Mouse (Mus musculus) liver, postnatal 0 days (tissue): ENCODE results near the gene Peli2. TPM values are rescaled to one million over a fixed set of nuclear protein-coding genes. Genes with fewer than 3 reads are reported as not detected.

Experiments
- ATAC-seq: fragments of 200-750 bp; cut with Nextera tagmentation; 2 replicates; pipeline ENCODE4 v1.8.0; 2017; ENCODE audit warnings: mild to moderate bottlenecking, moderate library complexity
- DNase-seq: peaks from one replicate; pipeline ENCODE4 v3.0.0-alpha.2; 2016
- H3K27ac ChIP-seq: fragments of 300-500 bp; sonication (generic); 2 replicates; pipeline ENCODE4 v1.5.1; 2014; ENCODE audit warnings: antibody characterized with exemption, moderate library complexity, mild to moderate bottlenecking, low read depth
- H3K27me3 ChIP-seq: fragments of 300-500 bp; sonication (generic); 2 replicates; pipeline ENCODE4 v1.6.1; 2014; ENCODE audit warnings: low read length, control low read depth, mixed read lengths; ENCODE audit not compliant: insufficient read depth
- H3K36me3 ChIP-seq: fragments of 300-500 bp; sonication (generic); replicated peaks from 2 replicates; pipeline ENCODE4 v1.6.1; 2014; ENCODE audit warnings: mild to moderate bottlenecking, control low read depth, low read length, moderate library complexity, mixed read lengths; ENCODE audit not compliant: insufficient read depth
- H3K4me1 ChIP-seq: fragments of 300-500 bp; sonication (generic); 2 replicates; pipeline ENCODE4 v1.6.1; 2014; ENCODE audit warnings: antibody characterized with exemption, mild to moderate bottlenecking, control low read depth; ENCODE audit not compliant: insufficient read depth
- H3K4me2 ChIP-seq: fragments of 300-500 bp; sonication (generic); 2 replicates; pipeline ENCODE4 v1.6.1; 2014; ENCODE audit warnings: low read depth, mild to moderate bottlenecking, low read length, moderate library complexity, mixed read lengths
- H3K4me3 ChIP-seq: fragments of 300-500 bp; sonication (generic); 2 replicates; pipeline ENCODE4 v1.5.1; 2014; ENCODE audit warnings: low read depth, low read length
- H3K9ac ChIP-seq: fragments of 300-500 bp; sonication (generic); replicated peaks from 2 replicates; pipeline ENCODE4 v1.6.1; 2014; ENCODE audit warnings: mild to moderate bottlenecking, moderate library complexity
- H3K9me3 ChIP-seq: fragments of 300-500 bp; sonication (generic); 2 replicates; pipeline ENCODE4 v1.6.1; 2016; ENCODE audit warnings: mild to moderate bottlenecking, control low read depth, low read length, mixed read lengths
- CTCF ChIP-seq: sonication (generic); IDR thresholded peaks from 2 replicates; pipeline ENCODE4 v1.5.1; 2016; ENCODE audit warnings: antibody characterized with exemption, low read depth
- EP300 ChIP-seq: IDR thresholded peaks from 2 replicates; pipeline ENCODE4 v1.6.1; 2016; ENCODE audit warnings: antibody characterized with exemption, low read depth, mild to moderate bottlenecking
- WGBS: fragments of 180-500 bp; shearing (Covaris S2); extraction: QIAGEN DNeasy Blood & Tissue Kit; methylation state at CpG from one replicate; pipeline ENCODE4 v1.1.7; 2014; ENCODE audit not compliant: insufficient replicate concordance; 5-methylcytosine and 5-hydroxymethylcytosine counted together
- polyA plus RNA-seq: library from polyadenylated mRNA; unstranded; fragments of >200 nt; fragmentation: Nextera tagmentation; extraction: Ambion mirVana; gene quantifications from 2 replicates; pipeline ENCODE4 v1.2.1, GENCODE M21; 2015

Peli2 gene
- polyA plus RNA-seq, 1 experiment from 2014 or later = 1.5 TPM

- WGBS = 50% methylated on average over 2 of the region's 2 CpGs
Observed at GRCm38 (mm10) chr14:48153064-48153463, 32.4 kb downstream of the Peli2 start.

GRCm38 (mm10) chr14:48153865-48154511, 33.4 kb downstream of the Peli2 start:
- TF ChIP-seq EP300 (no peak), CTCF (no peak)
- Histone ChIP-seq H3K27ac (no peak overlapping the region), H3K9ac (no peak overlapping the region), H3K27me3 (no peaks in the 10 kb centered on the region), H3K4me2 (no peak overlapping the region), H3K4me1 (no peaks in the 10 kb centered on the region), H3K4me3 (no peak overlapping the region), H3K36me3 (no peaks in the 10 kb centered on the region), H3K9me3 (no peaks in the 10 kb centered on the region)
- DNase-seq (no peak), ATAC-seq (no peak)
- WGBS = 68% methylated on average over 5 of the region's 5 CpGs

More at GRCm38 (mm10) chr14:48153064-48153463, 32.4 kb downstream of the Peli2 start:
- Histone ChIP-seq H3K4me2 (no peak overlapping the region), H3K9me3 (no peaks in the 10 kb centered on the region), H3K27me3 (no peaks in the 10 kb centered on the region), H3K9ac (no peak overlapping the region), H3K27ac (no peak overlapping the region), H3K4me3 (no peak overlapping the region), H3K4me1 (no peaks in the 10 kb centered on the region), H3K36me3 (no peaks in the 10 kb centered on the region)
- DNase-seq = no peak
- ATAC-seq = no peak
- TF ChIP-seq EP300 = no peak
- TF ChIP-seq CTCF = no peak

GRCm38 (mm10) chr14:48154641-48155040, 34.0 kb downstream of the Peli2 start:
- Histone ChIP-seq H3K9me3 (no peaks in the 10 kb centered on the region), H3K4me1 (no peaks in the 10 kb centered on the region), H3K9ac (no peak overlapping the region), H3K27me3 (no peaks in the 10 kb centered on the region), H3K4me3 (no peak overlapping the region), H3K36me3 (no peaks in the 10 kb centered on the region), H3K4me2 (no peak overlapping the region), H3K27ac (no peak overlapping the region)
- no peak for ATAC-seq
- WGBS = 80% methylated on average over 8 of the region's 8 CpGs
- no peak for TF ChIP-seq EP300
- no peak for TF ChIP-seq CTCF
- no peak for DNase-seq

GRCm38 (mm10) chr14:48155153-48155552, 34.5 kb downstream of the Peli2 start:
- H3K4me3 ChIP-seq = no peak overlapping the region
- ATAC-seq = no peak
- no peaks in the 10 kb centered on the region for H3K27me3 ChIP-seq
- no peak overlapping the region for H3K9ac ChIP-seq
- H3K9me3 ChIP-seq = 0 out of 2 replicates have a peak, but pooled peaks cover under 1% of the 10 kb centered on the region
- DNase-seq = no peak
- H3K4me2 ChIP-seq = no peak overlapping the region
- H3K27ac ChIP-seq = no peak overlapping the region
- no peaks in the 10 kb centered on the region for H3K36me3 ChIP-seq
- WGBS = 73% methylated on average over 13 of the region's 13 CpGs
- TF ChIP-seq CTCF (no peak), EP300 (no peak)
- no peaks in the 10 kb centered on the region for H3K4me1 ChIP-seq

- Histone ChIP-seq H3K27ac (no peak overlapping the region), H3K4me2 (no peak overlapping the region), H3K4me3 (no peak overlapping the region), H3K9me3 (0 out of 2 replicates have a peak, but pooled peaks cover 2% of the 10 kb centered on the region), H3K9ac (no peak overlapping the region), H3K27me3 (no peaks in the 10 kb centered on the region), H3K4me1 (no peaks in the 10 kb centered on the region), H3K36me3 (no peaks in the 10 kb centered on the region)
- no peak for ATAC-seq
- no peak for DNase-seq
- WGBS = 84% methylated on average over 3 of the region's 3 CpGs
- TF ChIP-seq EP300 = no peak
- no peak for TF ChIP-seq CTCF
Observed at GRCm38 (mm10) chr14:48157085-48157484, 36.5 kb downstream of the Peli2 start.

- Histone ChIP-seq H3K9ac (no peak overlapping the region), H3K4me1 (no peaks in the 10 kb centered on the region), H3K9me3 (0 out of 2 replicates have a peak, but pooled peaks cover 2% of the 10 kb centered on the region), H3K27ac (no peak overlapping the region), H3K4me3 (no peak overlapping the region), H3K4me2 (no peak overlapping the region), H3K36me3 (no peaks in the 10 kb centered on the region), H3K27me3 (no peaks in the 10 kb centered on the region)
- TF ChIP-seq EP300 (no peak), CTCF (no peak)
- ATAC-seq (no peak), DNase-seq (no peak)
- WGBS = 71% methylated on average over 8 of the region's 8 CpGs
Observed at GRCm38 (mm10) chr14:48157835-48158234, 37.2 kb downstream of the Peli2 start.

- WGBS = 58% methylated on average over 3 of the region's 3 CpGs
- no peak for TF ChIP-seq CTCF
- TF ChIP-seq EP300 = no peak
- Histone ChIP-seq H3K27ac (no peak overlapping the region), H3K27me3 (no peaks in the 10 kb centered on the region), H3K4me3 (no peak overlapping the region), H3K4me2 (no peak overlapping the region), H3K9ac (no peak overlapping the region), H3K36me3 (no peaks in the 10 kb centered on the region), H3K4me1 (no peaks in the 10 kb centered on the region), H3K9me3 (0 out of 2 replicates have a peak, but pooled peaks cover 2% of the 10 kb centered on the region)
- DNase-seq = no peak
- ATAC-seq = no peak
Observed at GRCm38 (mm10) chr14:48159401-48159800, 38.8 kb downstream of the Peli2 start.
